Mouse (Mus musculus) urinary bladder, postnatal 25 days (tissue): ENCODE results near the gene Upk3b.

Experiments
- DNase-seq: peaks from one replicate; pipeline ENCODE4 v3.0.0; 2022; ENCODE audit warnings: low spot score

Gene Upk3b

GRCm38 (mm10) chr5:136038258-136039214, at the start of gene Upk3b:
Gene Upk3b (plus strand): TSS chr5:136038496.
- no peak for DNase-seq

GRCm38 (mm10) chr5:135990601-135991000, 47.7 kb upstream of the Upk3b start:
- DNase-seq: no peak

- no peak for DNase-seq
Observed at GRCm38 (mm10) chr5:135993381-135993965, 44.8 kb upstream of the Upk3b start.

- DNase-seq: no peak
Observed at GRCm38 (mm10) chr5:135994335-135994724, 44.0 kb upstream of the Upk3b start.

GRCm38 (mm10) chr5:135994725-135995687, 43.3 kb upstream of the Upk3b start, which contains the start of gene Dtx2:
Gene Dtx2 (plus strand): TSS chr5:135994800.
- peak; percentile 87 for DNase-seq

GRCm38 (mm10) chr5:135996162-135996561, 42.1 kb upstream of the Upk3b start:
- no peak for DNase-seq

- DNase-seq: no peak
Observed at GRCm38 (mm10) chr5:136001222-136001621, 37.1 kb upstream of the Upk3b start.

- DNase-seq: no peak
Observed at GRCm38 (mm10) chr5:136002325-136002724, 36.0 kb upstream of the Upk3b start.

GRCm38 (mm10) chr5:136002751-136003151, 35.5 kb upstream of the Upk3b start:
- DNase-seq: no peak

- DNase-seq: no peak
Observed at GRCm38 (mm10) chr5:136004537-136004936, 33.8 kb upstream of the Upk3b start.

- no peak for DNase-seq
Observed at GRCm38 (mm10) chr5:136007745-136008144, 30.6 kb upstream of the Upk3b start.

- no peak for DNase-seq
Observed at GRCm38 (mm10) chr5:136014877-136015276, 23.4 kb upstream of the Upk3b start.

GRCm38 (mm10) chr5:136015586-136015985, 22.7 kb upstream of the Upk3b start:
- peak; percentile 54 for DNase-seq

- DNase-seq: peak; percentile 49
Observed at GRCm38 (mm10) chr5:136016014-136016876, 22.1 kb upstream of the Upk3b start.

- no peak for DNase-seq
Observed at GRCm38 (mm10) chr5:136017262-136017661, 21.0 kb upstream of the Upk3b start.

- no peak for DNase-seq
Observed at GRCm38 (mm10) chr5:136018726-136019125, 19.6 kb upstream of the Upk3b start.

GRCm38 (mm10) chr5:136019907-136020306, 18.4 kb upstream of the Upk3b start:
- DNase-seq: peak; percentile 20

- DNase-seq: no peak
Observed at GRCm38 (mm10) chr5:136025712-136026111, 12.6 kb upstream of the Upk3b start.

- DNase-seq: no peak
Observed at GRCm38 (mm10) chr5:136026859-136027258, 11.4 kb upstream of the Upk3b start.

- no peak for DNase-seq
Observed at GRCm38 (mm10) chr5:136027612-136028311, 10.5 kb upstream of the Upk3b start.
